Mouse (Mus musculus) megakaryocyte, embryonic 14.5 days (primary cell): ENCODE results near the gene Rpl26. TPM values are rescaled to one million over a fixed set of nuclear protein-coding genes. Genes with fewer than 3 reads are reported as not detected.

Experiments used
- H3K27me3 ChIP-seq: replicated peaks from 2 replicates; pipeline ENCODE3; 2012; ENCODE audit warnings: inconsistent platforms
- H3K36me3 ChIP-seq: replicated peaks from 2 replicates; pipeline ENCODE3; 2012; ENCODE audit warnings: low read length, inconsistent platforms, mixed read lengths
- H3K4me1 ChIP-seq: 2 replicates; pipeline ENCODE4 v1.6.1; 2012; ENCODE audit warnings: inconsistent platforms
- H3K4me3 ChIP-seq: replicated peaks from 2 replicates; pipeline ENCODE3; 2012; ENCODE audit warnings: moderate library complexity, mild to moderate bottlenecking, inconsistent platforms
- H3K9me3 ChIP-seq: 2 replicates; pipeline ENCODE4 v1.6.1; 2012; ENCODE audit warnings: inconsistent platforms
- FLI1 ChIP-seq: IDR thresholded peaks from 2 replicates; pipeline ENCODE4 v1.6.1; 2012; ENCODE audit warnings: low read length, inconsistent platforms, mixed read lengths
- GATA1 ChIP-seq: IDR thresholded peaks from 3 replicates; pipeline ENCODE4 v1.6.1; 2012; ENCODE audit warnings: mixed read lengths, low read length, inconsistent platforms, borderline replicate concordance
- polyA plus RNA-seq: library from polyadenylated mRNA; stranded (reverse); fragments of >175 nt; gene quantifications from 2 replicates; pipeline ENCODE4 v1.2.3, GENCODE M21; 2012; ENCODE audit warnings: low replicate concordance; ENCODE audit not compliant: insufficient read depth

The Rpl26 gene
- polyA plus RNA-seq, 1 experiment = 116 TPM

- peak overlapping the region; percentile 73 for H3K4me3 ChIP-seq
- TF ChIP-seq FLI1 (no peak), GATA1 (no peak)
- no peaks in the 10 kb centered on the region for H3K9me3 ChIP-seq
- H3K36me3 ChIP-seq = no peaks in the 10 kb centered on the region
- H3K27me3 ChIP-seq = peaks cover 5% of the 10 kb centered on the region
- H3K4me1 ChIP-seq = peaks cover 52% of the 10 kb centered on the region
Measured at GRCm38 (mm10) chr11:68863631-68864091, 37.7 kb upstream of the Rpl26 start.

GRCm38 (mm10) chr11:68864544-68865189 lies 36.7 kb upstream of the Rpl26 start:
- Histone ChIP-seq H3K4me3 (peak overlapping the region; percentile 73), H3K27me3 (peaks cover 9% of the 10 kb centered on the region), H3K4me1 (peaks cover 47% of the 10 kb centered on the region), H3K36me3 (no peaks in the 10 kb centered on the region), H3K9me3 (no peaks in the 10 kb centered on the region)
- TF ChIP-seq FLI1 (no peak), GATA1 (no peak)

- Histone ChIP-seq H3K4me3 (peak overlapping the region; percentile 29), H3K4me1 (peaks cover 31% of the 10 kb centered on the region), H3K36me3 (no peaks in the 10 kb centered on the region), H3K27me3 (peaks cover 27% of the 10 kb centered on the region), H3K9me3 (no peaks in the 10 kb centered on the region)
- TF ChIP-seq FLI1 (no peak), GATA1 (no peak)
Measured at GRCm38 (mm10) chr11:68871277-68871676, 30.1 kb upstream of the Rpl26 start.

- Histone ChIP-seq H3K9me3 (no peaks in the 10 kb centered on the region), H3K27me3 (peaks cover 24% of the 10 kb centered on the region), H3K4me1 (peaks cover 27% of the 10 kb centered on the region), H3K36me3 (no peaks in the 10 kb centered on the region), H3K4me3 (peak within 1 kb of the TSS; percentile 40)
- TF ChIP-seq GATA1 = no peak
- TF ChIP-seq FLI1 = no peak
Measured at GRCm38 (mm10) chr11:68871748-68872147, 29.6 kb upstream of the Rpl26 start, which contains the start of gene Ndel1. Gene Ndel1, minus strand, starts transcription at chr11:68871858.

GRCm38 (mm10) chr11:68874841-68875240 lies 26.5 kb upstream of the Rpl26 start:
- Histone ChIP-seq H3K36me3 (no peaks in the 10 kb centered on the region), H3K9me3 (no peaks in the 10 kb centered on the region), H3K4me1 (peaks cover 27% of the 10 kb centered on the region), H3K4me3 (no peak overlapping the region), H3K27me3 (peaks cover 21% of the 10 kb centered on the region)
- TF ChIP-seq FLI1 (no peak), GATA1 (no peak)

GRCm38 (mm10) chr11:68878811-68879210 lies 22.6 kb upstream of the Rpl26 start:
- H3K4me1 ChIP-seq = peaks cover 6% of the 10 kb centered on the region
- TF ChIP-seq FLI1 (no peak), GATA1 (no peak)
- no peak overlapping the region for H3K4me3 ChIP-seq
- peaks cover 16% of the 10 kb centered on the region for H3K27me3 ChIP-seq
- no peaks in the 10 kb centered on the region for H3K9me3 ChIP-seq
- H3K36me3 ChIP-seq = no peaks in the 10 kb centered on the region

GRCm38 (mm10) chr11:68882107-68882506 lies 19.3 kb upstream of the Rpl26 start:
- no peak overlapping the region for H3K4me3 ChIP-seq
- peaks cover 9% of the 10 kb centered on the region for H3K4me1 ChIP-seq
- peaks cover 19% of the 10 kb centered on the region for H3K27me3 ChIP-seq
- no peaks in the 10 kb centered on the region for H3K9me3 ChIP-seq
- no peak for TF ChIP-seq FLI1
- TF ChIP-seq GATA1 = no peak
- no peaks in the 10 kb centered on the region for H3K36me3 ChIP-seq

GRCm38 (mm10) chr11:68883843-68884242 lies 17.5 kb upstream of the Rpl26 start:
- Histone ChIP-seq H3K9me3 (no peaks in the 10 kb centered on the region), H3K4me1 (peaks cover 9% of the 10 kb centered on the region), H3K36me3 (no peaks in the 10 kb centered on the region), H3K27me3 (peaks cover 27% of the 10 kb centered on the region), H3K4me3 (no peak overlapping the region)
- no peak for TF ChIP-seq GATA1
- no peak for TF ChIP-seq FLI1

GRCm38 (mm10) chr11:68884368-68884767 lies 17.0 kb upstream of the Rpl26 start:
- Histone ChIP-seq H3K4me1 (peaks cover 9% of the 10 kb centered on the region), H3K27me3 (peaks cover 28% of the 10 kb centered on the region), H3K36me3 (no peaks in the 10 kb centered on the region), H3K9me3 (no peaks in the 10 kb centered on the region), H3K4me3 (no peak overlapping the region)
- TF ChIP-seq FLI1 = no peak
- no peak for TF ChIP-seq GATA1

- Histone ChIP-seq H3K36me3 (no peaks in the 10 kb centered on the region), H3K4me3 (no peak overlapping the region), H3K27me3 (peaks cover 31% of the 10 kb centered on the region), H3K4me1 (peaks cover 17% of the 10 kb centered on the region), H3K9me3 (no peaks in the 10 kb centered on the region)
- TF ChIP-seq FLI1 (no peak), GATA1 (no peak)
Measured at GRCm38 (mm10) chr11:68886091-68886490, 15.3 kb upstream of the Rpl26 start.
